Mouse (Mus musculus): ENCODE measurements around the gene Tex26.

The Tex26 gene

GRCm38 (mm10) chr5:149488360-149489021, 49.0 kb downstream of the Tex26 start:
- no peak for DNase-seq (ENCODE audit: low spot score in 2 of 2)

DNA sequence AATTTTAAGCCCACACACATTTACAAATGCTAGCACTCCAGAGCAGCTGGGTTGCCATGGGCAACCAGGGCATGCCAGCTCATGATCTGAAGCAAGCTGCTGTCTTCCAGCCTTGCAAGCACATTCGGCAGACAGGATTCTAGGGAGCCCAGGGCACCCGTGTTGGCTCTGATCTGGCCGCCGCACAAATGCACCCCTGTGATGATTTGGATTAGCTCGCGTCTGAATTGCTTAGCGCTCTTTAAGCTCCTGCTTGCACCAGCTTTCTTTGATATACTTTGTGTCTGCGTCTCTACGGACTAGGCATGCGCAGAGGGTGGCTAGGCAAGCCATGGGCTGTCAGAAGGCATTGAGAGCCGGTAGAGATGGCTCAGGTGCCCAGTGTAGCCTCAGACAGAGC, 49.7 kb downstream of the Tex26 start:
- DNase-seq (ENCODE audit: low spot score in 2 of 2) = peak; percentile 78 to 84

- no peak for DNase-seq (ENCODE audit: low spot score in 2 of 2)
Observed at GRCm38 (mm10) chr5:149490275-149490674, 50.8 kb downstream of the Tex26 start.

GRCm38 (mm10) chr5:149495655-149496054, 56.2 kb downstream of the Tex26 start:
- DNase-seq (ENCODE audit: low spot score in 2 of 2) = no peak

DNA sequence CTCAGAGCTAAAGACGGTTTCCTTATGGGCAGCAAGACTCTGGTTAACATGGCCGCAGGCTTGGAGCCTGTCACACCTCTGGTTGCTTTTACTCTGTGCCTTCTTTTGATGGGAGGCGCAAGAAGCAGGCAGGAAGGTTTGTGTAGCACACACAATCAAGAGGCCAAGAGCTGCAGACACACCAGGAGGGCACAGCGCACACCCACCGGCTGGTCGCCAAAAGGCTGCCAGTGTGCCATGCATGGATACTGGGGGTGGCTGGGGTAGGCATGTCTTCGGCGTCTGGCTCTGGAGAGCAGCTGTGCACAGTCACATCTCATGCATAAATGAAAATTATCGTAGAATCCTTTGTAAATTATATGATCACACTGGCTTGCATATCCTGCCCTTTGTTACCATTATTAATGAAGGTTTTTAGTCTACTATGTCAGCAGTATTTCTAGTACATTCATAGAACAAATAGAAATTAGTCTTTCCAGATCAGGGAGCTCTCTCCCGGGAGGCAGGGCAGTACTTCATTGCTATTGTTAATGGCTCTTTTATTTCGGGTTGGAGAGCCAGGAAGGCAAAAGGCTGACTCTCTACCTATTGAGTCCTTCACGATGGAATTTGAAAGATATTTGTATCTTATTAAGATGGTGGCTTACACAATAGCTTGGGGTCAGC, 57.1 kb downstream of the Tex26 start:
- no peak for DNase-seq (ENCODE audit: low spot score in 2 of 2)

GRCm38 (mm10) chr5:149499936-149500335, 60.5 kb downstream of the Tex26 start:
- DNase-seq (ENCODE audit: low spot score in 2 of 2) = no peak

- peak in 1 of 2 experiments; percentile 46 for DNase-seq (ENCODE audit: low spot score in 2 of 2)
Observed at GRCm38 (mm10) chr5:149503423-149504175, 64.1 kb downstream of the Tex26 start.

GRCm38 (mm10) chr5:149504985-149505384, 65.5 kb downstream of the Tex26 start:
- no peak for DNase-seq (ENCODE audit: low spot score in 2 of 2)

DNA sequence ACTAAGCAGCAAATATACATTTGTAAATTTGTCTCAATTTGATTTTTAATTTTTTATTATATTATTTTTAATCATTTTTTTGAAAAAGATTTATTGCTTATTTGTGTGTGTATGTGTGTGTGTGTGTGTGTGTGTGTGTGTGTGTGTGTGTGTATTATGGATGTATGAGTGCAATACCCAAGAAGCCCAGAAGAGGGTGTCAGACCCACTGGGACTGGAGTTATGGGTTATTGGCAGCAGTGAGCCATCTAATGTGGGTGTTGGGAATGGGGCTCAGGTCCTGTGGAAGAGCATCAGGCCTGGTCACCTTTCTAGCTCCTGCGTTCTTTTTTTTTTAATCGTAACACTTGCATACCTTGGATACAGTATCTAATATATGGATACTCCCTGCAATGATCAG, 66.6 kb downstream of the Tex26 start:
- DNase-seq (ENCODE audit: low spot score in 2 of 2) = no peak

DNA sequence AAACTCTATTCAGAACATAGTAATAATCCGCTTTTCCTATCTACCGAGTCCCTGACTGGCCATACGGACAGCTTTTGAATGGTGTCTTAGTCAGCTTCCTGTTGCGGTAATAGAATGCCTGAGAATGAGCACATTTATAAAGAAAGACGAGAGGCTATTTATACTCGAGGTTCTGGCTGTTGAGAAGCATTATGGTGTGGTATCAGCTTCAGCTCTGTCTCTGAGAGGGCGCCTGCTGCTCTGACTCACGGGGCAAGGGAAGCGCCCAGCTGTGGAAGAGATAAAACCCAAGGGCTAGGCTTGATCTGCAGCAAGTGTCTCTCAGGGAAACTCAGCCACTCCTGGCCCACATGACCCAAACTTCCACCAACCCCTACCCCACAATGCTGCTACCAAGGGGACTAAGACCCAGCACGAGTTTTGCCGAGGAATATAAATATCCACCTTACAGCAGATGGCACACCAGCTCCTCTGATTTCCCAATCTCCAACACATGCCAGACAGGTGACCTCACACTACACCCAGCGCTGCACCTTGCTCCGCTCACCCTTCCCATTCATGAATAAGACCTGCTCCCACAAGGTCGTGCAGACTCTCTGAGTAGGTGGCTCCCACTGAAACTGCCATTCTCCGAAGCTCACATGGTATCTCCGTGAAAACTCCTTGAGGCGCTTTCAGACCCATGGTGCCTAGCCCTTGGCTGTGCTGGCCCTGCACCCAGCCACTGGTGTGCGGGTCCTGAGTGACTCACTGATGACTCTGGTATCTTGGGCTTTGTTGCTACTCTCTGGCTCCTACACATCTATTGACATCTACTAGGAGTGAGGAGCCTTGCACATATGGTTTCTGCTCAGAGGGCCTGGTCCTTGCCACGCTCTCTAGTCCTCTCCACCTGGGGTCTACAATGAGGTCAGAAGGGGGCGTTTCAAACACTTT, 68.9 kb downstream of the Tex26 start:
- no peak for DNase-seq (ENCODE audit: low spot score in 2 of 2)

- DNase-seq (ENCODE audit: low spot score in 2 of 2) = no peak
Observed at GRCm38 (mm10) chr5:149510323-149510722, 70.9 kb downstream of the Tex26 start.

DNA sequence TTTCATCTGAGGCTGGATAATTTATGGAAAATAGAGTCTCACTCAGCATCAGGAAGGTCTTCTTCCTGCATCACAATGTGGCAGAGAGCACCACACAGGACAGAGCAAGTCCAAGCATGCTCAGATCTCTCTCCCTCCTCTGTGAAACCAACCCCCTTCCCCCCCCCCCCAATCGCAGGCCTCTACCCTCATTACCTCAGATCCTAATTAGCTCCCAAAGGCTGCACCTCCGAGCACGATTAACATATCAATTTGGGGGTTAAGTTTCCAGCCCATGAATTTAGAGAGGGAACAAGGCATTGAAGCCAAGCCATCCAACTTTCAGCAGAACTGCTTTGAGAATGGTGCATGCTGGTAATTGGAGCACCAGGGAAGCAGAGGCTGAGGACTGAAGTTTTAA, 73.2 kb downstream of the Tex26 start:
- no peak for DNase-seq (ENCODE audit: low spot score in 2 of 2)

DNA sequence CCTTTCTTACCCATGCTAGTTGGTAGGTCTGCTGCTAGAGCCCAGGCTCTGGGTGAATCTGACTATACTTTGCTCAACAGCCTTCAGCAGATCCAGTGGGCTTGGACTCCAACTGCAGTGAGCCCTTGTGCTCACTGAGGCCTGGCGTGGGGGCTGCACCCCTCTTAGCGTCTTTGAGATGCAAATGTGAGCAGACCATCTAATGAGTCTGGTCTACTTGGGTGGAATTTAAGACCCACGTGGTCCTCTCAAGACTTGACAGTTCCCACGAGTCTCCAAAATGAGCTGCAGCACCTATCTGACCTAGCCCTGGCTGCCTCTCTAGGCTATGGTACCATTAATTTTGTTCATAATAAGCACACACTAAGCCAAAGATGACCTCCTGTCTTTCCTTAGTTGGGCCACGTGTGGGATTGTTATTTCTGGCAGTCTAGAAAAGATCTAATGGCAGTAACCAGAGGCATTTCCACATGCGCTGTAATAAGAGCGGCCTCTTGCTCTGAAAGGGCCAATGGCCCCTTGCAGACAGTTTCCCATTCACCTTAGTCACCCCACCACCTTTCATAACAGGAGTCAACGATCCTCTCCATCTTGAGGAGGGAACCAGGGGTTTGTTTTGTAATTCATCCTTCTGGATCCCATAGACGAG, 74.1 kb downstream of the Tex26 start:
- DNase-seq (ENCODE audit: low spot score in 2 of 2) = no peak

DNA sequence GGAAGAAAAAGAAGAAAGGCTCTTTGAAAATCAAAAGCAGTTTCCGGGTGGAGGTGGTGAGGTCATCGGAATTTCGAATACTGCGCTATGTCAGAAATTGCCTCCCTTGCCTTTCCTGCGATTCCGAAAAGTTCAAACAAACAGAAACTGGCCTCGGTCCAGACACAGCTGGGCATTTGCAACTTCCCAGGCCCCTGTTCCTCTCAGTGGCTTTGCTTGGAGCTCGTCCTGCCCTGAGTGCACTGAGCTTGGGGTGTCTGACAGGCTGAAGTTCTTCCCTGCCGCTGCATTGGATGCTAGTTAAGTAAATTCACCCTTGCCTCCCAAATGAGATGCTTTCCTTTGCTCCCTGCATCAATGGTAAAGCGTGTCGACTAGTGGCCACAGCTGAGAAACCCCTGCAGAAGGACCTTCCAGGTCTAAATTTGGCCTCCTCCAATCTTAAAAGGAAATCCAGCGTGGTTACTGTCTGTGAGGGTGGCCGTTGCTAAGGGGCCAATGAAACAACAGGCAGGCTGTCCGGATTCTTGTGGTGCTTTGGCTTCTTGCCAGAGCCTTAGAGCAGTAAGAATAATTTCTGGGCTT, 74.7 kb downstream of the Tex26 start:
- peak; percentile 53 to 62 for DNase-seq (ENCODE audit: low spot score in 2 of 2)

DNA sequence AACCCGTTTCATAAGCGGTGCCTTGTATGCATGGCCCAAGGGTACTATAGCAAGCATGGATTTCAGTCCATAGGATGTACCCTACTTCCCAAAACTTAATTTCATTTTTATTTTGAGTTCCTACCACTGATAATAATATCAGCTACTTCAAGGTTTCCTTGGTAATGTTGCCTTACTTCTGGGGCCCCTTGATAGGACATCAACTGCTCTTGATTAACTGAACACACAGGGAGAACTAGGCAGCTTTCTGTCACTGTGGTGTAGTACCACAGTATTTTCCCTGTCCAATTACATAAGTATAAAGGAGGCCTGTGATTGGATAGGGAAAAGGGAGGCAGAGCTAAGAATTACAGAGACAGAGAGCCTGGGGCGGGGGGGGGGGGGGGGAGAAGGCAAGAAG, 75.4 kb downstream of the Tex26 start:
- no peak for DNase-seq (ENCODE audit: low spot score in 2 of 2)

DNA sequence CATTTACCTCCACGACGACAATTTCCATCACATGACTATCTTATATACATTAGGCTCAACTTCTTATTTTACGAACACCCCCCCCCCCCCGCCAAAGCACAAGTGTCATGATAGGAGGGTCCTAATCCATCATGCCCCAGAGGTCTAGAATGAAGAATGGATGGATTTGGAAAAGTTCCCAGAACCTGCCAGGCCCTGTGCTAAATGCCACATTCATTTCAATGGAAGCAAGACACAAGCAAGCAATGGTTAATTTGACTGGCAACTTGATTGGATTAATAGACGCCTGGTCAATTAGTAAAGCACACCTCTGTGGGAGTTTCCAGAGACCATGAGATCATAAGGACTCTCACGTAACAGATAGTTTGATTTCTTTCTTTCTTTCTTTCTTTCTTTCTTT, 77.7 kb downstream of the Tex26 start:
- no peak for DNase-seq (ENCODE audit: low spot score in 2 of 2)
